Mouse (Mus musculus) neural tube, postnatal 0 days (tissue): ENCODE results near the gene Yipf3. TPM values are rescaled to one million over a fixed set of nuclear protein-coding genes. Genes with fewer than 3 reads are reported as not detected.

ENCODE experiments used
- microRNA counts: library from miRNA; unstranded; fragments of <30 nt; microRNA quantifications from one replicate; lab custom pipeline; 2015
- microRNA-seq: library from miRNA; unstranded; fragments of <30 nt; microRNA quantifications from one replicate; pipeline ENCODE4, GENCODE M21; 2016
- polyA plus RNA-seq: library from polyadenylated mRNA; unstranded; fragments of >200 nt; fragmentation: Nextera tagmentation; extraction: Ambion mirVana; gene quantifications from 2 replicates; pipeline ENCODE4 v1.2.1, GENCODE M21; 2015

The Yipf3 gene
- polyA plus RNA-seq = 84.4 and 99.9 TPM in 2 replicates

DNA sequence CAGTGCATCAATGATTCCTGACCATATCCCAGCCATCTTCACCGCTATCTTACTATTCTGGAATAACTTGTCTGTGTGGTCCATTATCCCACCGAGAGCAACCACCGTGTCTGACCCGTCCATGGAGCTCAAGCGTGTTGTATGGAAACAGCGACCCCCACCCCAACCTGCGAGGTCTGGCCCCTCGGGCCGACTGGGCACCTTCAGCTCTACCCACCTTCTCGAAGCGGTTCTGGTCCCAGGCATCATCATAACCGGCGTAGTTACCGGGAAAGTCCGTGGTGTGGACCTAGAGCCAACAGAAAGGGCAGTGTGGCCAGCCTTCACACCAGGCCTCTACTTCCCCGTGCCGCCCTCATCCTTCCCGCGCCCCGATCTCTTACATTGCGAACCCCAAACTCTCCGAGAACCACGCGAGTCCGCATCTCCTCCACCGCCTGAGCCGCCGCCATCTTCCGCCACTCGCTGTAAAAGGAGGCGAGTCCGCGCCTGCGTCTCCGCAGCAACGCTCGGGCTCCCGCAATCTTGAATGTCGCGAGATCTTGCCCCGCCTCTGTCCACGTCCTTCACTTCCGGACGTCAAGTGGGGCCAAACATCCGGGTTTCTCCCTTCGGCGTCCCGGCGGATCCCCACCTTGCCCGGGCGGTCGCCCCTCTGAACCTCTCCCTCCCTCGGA is at the start of gene Yipf3, which contains the start of gene Polr1c:
Yipf3 (plus strand) TSS at position 569 of the 677 bp plus-strand sequence.
Polr1c (minus strand) TSS at position 543 of the 677 bp plus-strand sequence.

GRCm38 (mm10) chr17:46202421-46203071 is 45.3 kb upstream of the Yipf3 start, which contains the start of the genes Polh and Xpo5:
Polh (minus strand) TSS chr17:46202645.
Xpo5 (plus strand) TSS chr17:46202782.

DNA sequence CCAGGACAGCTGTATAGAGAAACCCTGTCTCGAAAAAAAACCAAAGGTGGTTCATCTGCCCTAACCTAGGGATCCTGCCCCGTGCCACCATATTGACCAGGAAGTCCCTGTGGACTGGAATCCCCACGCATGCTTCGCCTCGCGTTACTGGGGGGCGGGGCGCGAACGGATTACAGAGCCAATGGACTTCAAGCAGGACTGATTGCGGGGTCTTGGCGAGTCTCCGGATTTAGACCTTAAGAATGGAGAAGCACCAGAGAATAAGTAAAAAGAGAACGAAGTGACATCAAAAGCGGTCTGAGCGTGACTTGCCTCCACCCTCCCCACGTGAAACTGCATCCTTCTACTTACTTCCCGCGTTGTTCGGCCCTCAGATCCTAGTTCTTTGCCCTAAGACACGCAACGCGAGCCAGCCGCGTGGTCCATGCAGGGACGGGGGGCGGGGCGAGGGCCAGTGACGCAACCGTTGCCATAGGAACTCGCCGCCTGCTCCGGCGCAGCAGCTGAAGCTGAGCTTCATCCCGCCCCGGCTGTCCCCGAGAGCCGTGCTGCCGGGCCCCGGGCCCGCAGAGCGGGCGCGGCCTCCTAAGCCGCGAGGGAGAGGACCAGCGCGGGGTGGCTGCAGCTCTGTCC is 5.7 kb downstream of the Yipf3 start, which contains the start of gene Lrrc73:
Lrrc73 (plus strand) TSS at position 80 of the 633 bp plus-strand sequence.

GRCm38 (mm10) chr17:46282483-46283123 is 34.7 kb downstream of the Yipf3 start, which contains the start of gene Tjap1:
Tjap1 (minus strand) TSS chr17:46283026.

GRCm38 (mm10) chr17:46297364-46298219 is 49.7 kb downstream of the Yipf3 start, which contains the start of gene Dlk2:
Dlk2 (plus strand) TSS chr17:46297421.

MicroRNAs within 50 kb of the gene (microRNA counts, 519-probe panel; counts per million panel counts)
- microRNA mmu-miR-693-3p (lab: Ali Mortazavi, UCI) (40.5 counts per million), microRNA mmu-miR-693-5p (lab: Ali Mortazavi, UCI) (40.5 counts per million)

Small RNAs within 50 kb of the gene (microRNA-seq; reads per million reads assigned to microRNA genes)
- gene Mir693 = not detected

Other genes with a start within 250 kb of the Yipf3 start
- 4.1 TPM in 2 replicates for gene Vegfa, start 215.7 kb upstream of the Yipf3 start, polyA plus RNA-seq
- 154 and 170 TPM in 2 replicates for gene Mrps18a, start 137.1 kb upstream of the Yipf3 start, polyA plus RNA-seq
- 68.4 and 71.7 TPM in 2 replicates for gene Rsph9, start 103.9 kb upstream of the Yipf3 start, polyA plus RNA-seq
- 19.2 and 19.4 TPM in 2 replicates for gene Mad2l1bp, start 94.5 kb upstream of the Yipf3 start, polyA plus RNA-seq
- 24.7 and 30.6 TPM in 2 replicates for gene Gtpbp2, start 87.0 kb upstream of the Yipf3 start, polyA plus RNA-seq
- gene Polh, start 45.4 kb upstream of the Yipf3 start, polyA plus RNA-seq = 5.2 and 5.6 TPM in 2 replicates
- gene Xpo5, start 45.3 kb upstream of the Yipf3 start, polyA plus RNA-seq = 20.0 and 21.7 TPM in 2 replicates
- gene Polr1c, start within 50 bp of the Yipf3 start, polyA plus RNA-seq = 62.8 and 66.8 TPM in 2 replicates
- gene Lrrc73, start 5.5 kb downstream of the Yipf3 start, polyA plus RNA-seq = 24.2 and 26.1 TPM in 2 replicates
- gene Tjap1, start 34.9 kb downstream of the Yipf3 start, polyA plus RNA-seq = 17.5 and 21.4 TPM in 2 replicates
- 27.2 and 32.3 TPM in 2 replicates for gene Dlk2, start 49.3 kb downstream of the Yipf3 start, polyA plus RNA-seq
- 6.6 and 8.2 TPM in 2 replicates for gene Abcc10, start 80.3 kb downstream of the Yipf3 start, polyA plus RNA-seq
- 24.5 and 28.1 TPM in 2 replicates for gene Zfp318, start 135.7 kb downstream of the Yipf3 start, polyA plus RNA-seq
- gene Crip3, start 180.8 kb downstream of the Yipf3 start, polyA plus RNA-seq = 0.50 and 1.1 TPM in 2 replicates
- 0.32 TPM in 1 of 2 replicates, not detected in the other for gene Slc22a7, start 190.4 kb downstream of the Yipf3 start, polyA plus RNA-seq
- gene Ttbk1, start 239.6 kb downstream of the Yipf3 start, polyA plus RNA-seq = 7.8 and 8.7 TPM in 2 replicates
- gene Dnph1, start 248.6 kb downstream of the Yipf3 start, polyA plus RNA-seq = 12.4 and 15.1 TPM in 2 replicates